Mouse (Mus musculus): ENCODE data around the gene Rab23.

Gene Rab23

DNA sequence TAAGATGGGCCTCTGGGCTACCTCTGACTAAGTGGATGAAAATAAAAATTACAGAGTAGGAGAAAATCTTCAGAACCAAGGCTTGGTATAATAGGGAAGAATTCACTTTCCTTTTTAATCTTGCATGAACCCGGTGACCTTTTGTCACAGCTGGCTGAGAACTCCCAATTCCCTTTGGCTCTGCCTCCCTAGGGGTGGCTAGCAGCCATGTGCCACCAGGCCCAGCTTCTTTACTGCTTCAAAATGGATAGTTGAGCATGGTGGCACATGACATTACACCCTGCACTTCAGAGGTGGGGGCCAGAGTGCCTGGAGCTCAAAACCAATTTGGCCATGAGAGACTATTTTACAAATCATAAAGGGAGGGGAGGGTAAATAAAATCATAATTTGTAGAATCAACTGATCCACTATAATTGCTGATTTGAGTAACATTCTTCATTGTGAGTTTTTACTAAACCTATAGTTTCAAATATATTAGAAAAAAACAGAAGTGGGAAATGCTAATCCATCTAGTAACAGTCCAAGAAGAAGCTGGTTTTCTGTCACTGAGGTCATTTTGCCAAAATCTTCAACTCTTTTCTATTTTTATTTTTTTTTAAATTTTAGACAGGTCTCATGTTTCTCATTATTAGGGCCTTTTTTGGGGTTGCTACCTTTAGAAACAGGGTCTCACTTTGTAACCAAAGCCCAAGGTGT lies 48.6 kb downstream of the Rab23 start:
- DNase-seq, result no peak

GRCm38 (mm10) chr1:33768827-33769226 lies 49.1 kb downstream of the Rab23 start:
- DNase-seq, result no peak

DNA sequence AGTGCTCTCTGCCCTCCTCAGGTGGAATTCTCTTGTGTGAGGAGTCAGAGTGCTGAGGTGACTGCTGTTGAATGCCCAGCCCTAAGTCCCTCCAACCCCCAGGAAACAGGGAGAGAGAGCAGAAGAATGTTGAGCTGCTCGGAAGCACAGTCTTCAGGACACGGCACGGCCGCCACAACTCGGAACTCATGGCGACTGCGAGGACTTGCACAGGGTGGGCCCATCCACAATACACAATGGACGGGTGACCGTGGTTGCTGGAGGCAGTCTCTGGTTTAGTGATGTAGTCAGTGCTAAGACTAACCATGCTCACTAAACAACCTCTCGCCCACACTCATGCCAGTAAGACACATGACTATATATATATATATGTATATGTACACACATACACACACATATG lies 51.9 kb downstream of the Rab23 start:
- no peak for DNase-seq

DNA sequence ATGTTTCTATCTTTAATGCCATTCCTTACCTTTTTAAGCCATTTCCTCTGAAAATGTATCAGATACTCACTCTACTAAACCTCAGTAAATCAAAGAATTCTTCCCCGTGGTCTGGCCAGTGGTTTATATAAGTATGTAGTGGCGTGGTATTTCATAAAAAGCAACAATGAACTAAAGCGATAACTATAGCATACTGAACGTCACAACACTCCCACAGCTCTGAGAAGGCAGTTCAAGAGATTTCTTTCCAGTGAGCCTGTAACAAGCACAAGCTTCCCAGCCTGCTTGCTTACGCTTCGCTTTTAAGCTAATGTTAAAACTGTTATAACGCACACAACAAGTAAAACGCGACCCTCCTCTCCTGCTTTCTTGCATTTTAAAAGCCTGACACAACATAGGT lies 52.4 kb downstream of the Rab23 start:
- DNase-seq, result no peak

DNA sequence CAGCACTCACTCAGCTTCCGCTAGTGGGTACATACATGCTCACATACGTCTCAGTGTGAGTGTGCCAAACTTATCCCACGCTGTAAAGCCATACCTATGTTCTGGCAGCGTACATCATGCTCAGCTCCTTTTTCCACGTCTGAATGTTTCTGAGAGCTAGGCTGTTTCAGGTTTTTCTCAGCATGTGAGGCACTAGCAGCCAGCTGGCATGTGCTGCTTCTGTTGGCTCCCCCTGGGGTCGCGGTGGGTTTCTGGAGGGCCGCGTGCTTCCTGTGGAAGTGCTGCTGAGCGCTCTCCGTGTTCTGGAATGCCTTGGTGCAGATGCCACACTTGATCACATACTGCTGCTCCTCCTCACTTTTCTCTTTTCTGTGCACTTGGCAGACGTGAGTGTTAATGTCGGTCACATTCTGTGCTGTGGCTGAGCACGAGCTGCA lies 56.5 kb downstream of the Rab23 start:
- no peak for DNase-seq

DNA sequence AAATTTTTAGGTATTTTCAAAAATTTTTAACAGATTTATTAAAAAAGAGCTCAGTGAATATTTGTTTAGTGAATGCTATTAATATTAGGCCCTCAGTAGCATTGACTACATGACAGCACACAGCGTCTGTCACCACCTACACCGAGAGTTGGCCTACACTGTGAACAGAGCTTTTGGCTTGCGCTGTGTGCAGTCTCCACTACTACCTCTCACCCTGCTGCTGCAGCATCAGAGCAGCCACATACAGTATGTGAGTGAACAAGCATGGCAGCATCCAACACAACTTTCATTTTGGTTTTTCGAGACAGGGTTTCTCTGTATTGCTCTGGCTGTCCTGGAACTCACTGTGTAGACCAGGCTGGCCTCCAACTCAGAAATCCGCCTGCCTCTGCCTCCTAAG lies 64.9 kb downstream of the Rab23 start:
- DNase-seq, result no peak

DNA sequence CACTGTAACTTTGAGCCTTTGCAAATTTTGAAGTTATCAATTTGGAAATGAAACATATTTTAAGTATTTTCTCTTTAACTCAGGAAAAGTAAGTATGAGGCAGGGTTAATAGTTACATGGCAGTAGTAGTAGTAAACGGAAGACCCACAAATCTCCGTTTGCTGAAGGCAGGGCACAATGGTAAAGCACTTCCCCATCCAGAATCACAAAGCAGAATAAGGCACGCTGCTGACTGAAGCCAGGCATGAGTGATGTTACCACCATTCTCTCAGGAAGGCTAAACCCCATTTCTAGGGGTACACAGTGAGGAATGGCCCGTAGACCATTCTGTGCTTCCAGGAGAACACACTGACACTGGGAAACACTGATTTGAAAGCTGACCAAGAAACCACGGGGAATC lies 68.4 kb downstream of the Rab23 start:
- DNase-seq, result no peak

DNA sequence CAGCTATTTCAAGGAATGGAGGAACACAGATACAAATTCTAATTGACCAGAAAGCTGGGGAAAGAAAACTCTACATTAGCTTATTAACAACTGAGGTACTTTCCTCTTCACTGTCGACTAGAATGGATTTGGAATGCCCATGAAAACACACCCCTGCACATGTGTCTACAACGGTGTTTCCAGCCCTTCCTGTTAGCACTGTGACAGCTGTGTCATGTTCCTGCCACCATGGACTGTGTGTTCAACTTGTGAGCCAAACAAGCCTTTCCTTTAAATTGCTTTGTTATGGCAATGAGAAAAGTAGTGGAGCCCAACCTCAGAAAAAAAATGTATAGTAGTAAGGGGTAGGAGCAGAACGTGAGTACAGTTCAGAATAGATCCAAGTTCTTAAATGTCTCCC lies 68.8 kb downstream of the Rab23 start:
- no peak for DNase-seq

Data from kidney, postnatal 36 days (tissue).